Mouse (Mus musculus) telencephalon, adult 2 months (tissue): ENCODE measurements around the gene Col2a1.

Experiments
- DNase-seq: peaks from one replicate; pipeline ENCODE4 v3.0.0-alpha.2; 2011; ENCODE audit warnings: low read depth, low spot score

The Col2a1 gene

GRCm38 (mm10) chr15:97927018-97927417 lies 77.5 kb downstream of the Col2a1 start:
- no peak for DNase-seq
